Mouse (Mus musculus) kidney, embryonic 14.5 days (tissue): ENCODE measurements around the gene Pml. TPM values are rescaled to one million over a fixed set of nuclear protein-coding genes. Genes with fewer than 3 reads are reported as not detected.

Experiments
- ATAC-seq: fragments of 200-750 bp; cut with Nextera tagmentation; 2 replicates; pipeline ENCODE4 v1.8.0; 2017; ENCODE audit warnings: moderate number of reproducible peaks, mild to moderate bottlenecking, moderate TSS enrichment, moderate library complexity; ENCODE audit not compliant: low FRiP score, low TSS enrichment
- H3K27ac ChIP-seq: fragments of 300-500 bp; sonication (generic); 2 replicates; pipeline ENCODE4 v1.5.1; 2014; ENCODE audit warnings: low read depth, mild to moderate bottlenecking, low read length, moderate library complexity, mixed read lengths
- H3K27me3 ChIP-seq: fragments of 300-500 bp; sonication (generic); 2 replicates; pipeline ENCODE4 v1.6.1; 2014; ENCODE audit warnings: mild to moderate bottlenecking, low read length; ENCODE audit not compliant: control insufficient read depth, insufficient read depth
- H3K36me3 ChIP-seq: fragments of 300-500 bp; sonication (generic); 2 replicates; pipeline ENCODE4 v1.6.1; 2014; ENCODE audit warnings: low read length, mixed read lengths; ENCODE audit not compliant: control insufficient read depth, insufficient read depth
- H3K4me1 ChIP-seq: fragments of 300-500 bp; sonication (generic); 2 replicates; pipeline ENCODE4 v1.6.1; 2014; ENCODE audit warnings: low read length, mixed read lengths; ENCODE audit not compliant: control insufficient read depth, insufficient read depth
- H3K4me2 ChIP-seq: fragments of 300-500 bp; sonication (generic); replicated peaks from 2 replicates; pipeline ENCODE4 v1.6.1; 2014; ENCODE audit warnings: low read depth, mild to moderate bottlenecking, low read length
- H3K4me3 ChIP-seq: fragments of 300-500 bp; sonication (generic); 2 replicates; pipeline ENCODE4 v1.5.1; 2014; ENCODE audit warnings: mild to moderate bottlenecking, low read length
- H3K9ac ChIP-seq: fragments of 300-500 bp; sonication (generic); 2 replicates; pipeline ENCODE4 v1.6.1; 2014; ENCODE audit warnings: low read depth, mild to moderate bottlenecking, low read length, moderate library complexity
- H3K9me3 ChIP-seq: fragments of 300-500 bp; sonication (generic); 2 replicates; pipeline ENCODE4 v1.6.1; 2016; ENCODE audit warnings: low read length; ENCODE audit not compliant: control insufficient read depth
- WGBS: fragments of 180-500 bp; shearing (Covaris S2); extraction: QIAGEN DNeasy Blood & Tissue Kit; methylation state at CpG from one replicate; pipeline ENCODE4 v1.1.7; 2014; 5-methylcytosine and 5-hydroxymethylcytosine counted together
- microRNA-seq: library from miRNA; unstranded; fragments of <30 nt; microRNA quantifications from one replicate; pipeline ENCODE4, GENCODE M21; 2016
- polyA plus RNA-seq: library from polyadenylated mRNA; unstranded; fragments of >200 nt; fragmentation: Nextera tagmentation; extraction: Ambion mirVana; gene quantifications from 2 replicates; pipeline ENCODE4 v1.2.1, GENCODE M21; 2014

Pml gene
- polyA plus RNA-seq, 1 experiment from 2014 or later, result 25.0 TPM

DNA sequence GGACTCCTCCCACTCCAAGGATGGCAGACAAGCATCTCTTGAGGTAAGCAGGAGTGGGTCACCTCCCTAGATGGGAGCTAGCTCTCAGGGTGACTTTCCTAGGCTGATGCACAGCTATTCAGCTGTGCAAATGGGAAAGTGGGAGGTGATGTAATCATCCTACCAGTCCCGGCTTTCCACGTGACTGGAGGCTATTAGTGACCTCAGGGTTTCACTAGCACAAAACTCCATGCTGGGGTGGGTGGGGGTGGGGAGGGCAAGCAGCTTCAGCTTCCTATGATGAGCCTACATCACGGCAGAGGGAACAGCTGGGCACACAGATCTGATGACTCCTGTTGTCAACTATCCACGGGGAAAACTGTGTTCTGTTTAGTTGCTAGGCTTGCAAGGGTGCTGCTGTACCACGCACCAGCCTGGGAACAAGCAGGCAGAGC lies 74.8 kb downstream of the Pml start:
- Histone ChIP-seq H3K4me2 (no peak overlapping the region), H3K9me3 (no peaks in the 10 kb centered on the region), H3K9ac (no peak overlapping the region), H3K36me3 (no peaks in the 10 kb centered on the region), H3K4me1 (peaks cover 6% of the 10 kb centered on the region; the same call in 1 of the 2 replicates), H3K27ac (no peak overlapping the region), H3K27me3 (no peaks in the 10 kb centered on the region), H3K4me3 (no peak overlapping the region)
- peak; percentile 71 for ATAC-seq
- WGBS, result 17% methylated on average over 5 of the region's 5 CpGs

DNA sequence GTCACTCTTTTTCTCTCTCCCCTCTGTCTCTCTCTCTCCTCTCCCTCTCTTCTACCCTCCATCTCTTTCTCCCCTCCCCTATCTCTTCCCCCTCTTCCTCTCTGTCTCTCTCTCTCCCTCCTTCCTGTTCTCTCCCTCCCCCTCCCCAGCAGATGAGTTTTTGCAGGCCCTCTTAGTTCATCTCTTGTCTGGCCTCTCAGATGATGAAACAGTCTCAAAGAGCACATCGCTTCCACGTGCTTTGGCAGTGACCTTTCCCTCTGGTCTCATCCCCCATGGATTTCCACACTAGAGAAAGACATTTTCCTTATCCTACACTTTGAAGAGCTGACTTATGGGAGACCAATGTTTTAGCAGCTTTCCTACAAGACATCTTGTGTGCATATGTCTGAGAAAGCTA lies 76.7 kb downstream of the Pml start:
- Histone ChIP-seq H3K4me2 (no peak overlapping the region), H3K36me3 (no peaks in the 10 kb centered on the region), H3K9me3 (no peaks in the 10 kb centered on the region), H3K27me3 (no peaks in the 10 kb centered on the region), H3K4me1 (peaks cover 6% of the 10 kb centered on the region; the same call in 1 of the 2 replicates), H3K27ac (no peak overlapping the region), H3K4me3 (no peak overlapping the region), H3K9ac (no peak overlapping the region)
- no peak for ATAC-seq
- 72% methylated on average over 2 of the region's 2 CpGs for WGBS

DNA sequence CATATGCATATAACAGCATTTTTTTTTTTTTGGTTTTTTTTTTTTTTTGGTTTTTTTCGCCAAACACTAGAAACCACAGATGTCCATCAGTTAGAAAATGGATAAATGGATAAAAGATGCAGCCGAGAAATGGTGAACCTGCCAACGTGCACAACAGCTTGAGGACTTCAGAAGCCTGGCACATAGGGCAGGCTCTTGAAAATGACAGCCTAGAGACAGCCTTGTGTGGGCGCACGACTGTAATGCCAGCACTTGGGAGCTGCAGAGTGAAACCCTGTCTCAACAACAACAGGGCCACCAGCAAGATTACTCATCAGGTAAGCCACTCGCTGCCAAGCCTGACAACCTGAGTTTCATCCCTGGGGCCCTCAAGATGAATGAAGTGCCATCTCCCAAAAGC lies 80.2 kb downstream of the Pml start:
- 91% methylated on average over 6 of the region's 6 CpGs for WGBS

DNA sequence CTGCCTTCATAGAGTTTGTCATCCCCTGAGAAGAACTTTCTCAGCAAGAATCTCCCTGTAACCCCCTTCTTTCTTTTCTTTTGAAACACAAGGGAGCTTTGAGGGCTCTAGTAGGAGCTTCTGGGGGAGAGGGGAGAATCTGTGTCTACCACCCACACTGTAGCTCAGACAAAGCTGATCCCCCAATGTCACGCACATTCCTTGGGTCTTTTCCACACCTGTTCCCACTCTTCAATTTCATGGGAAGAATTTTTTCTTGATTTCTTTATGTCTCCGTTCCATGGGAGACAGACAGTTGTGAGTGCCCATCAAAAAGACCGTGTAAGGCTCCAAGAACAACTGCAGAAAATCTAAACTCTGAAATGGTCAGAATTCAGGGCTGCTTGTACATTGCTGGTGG lies 80.7 kb downstream of the Pml start:
- H3K4me1 ChIP-seq, result no peaks in the 10 kb centered on the region
- no peak overlapping the region for H3K27ac ChIP-seq
- 78% methylated on average over 3 of the region's 3 CpGs for WGBS
- H3K9ac ChIP-seq, result no peak overlapping the region
- no peaks in the 10 kb centered on the region for H3K36me3 ChIP-seq
- H3K4me3 ChIP-seq, result no peak overlapping the region
- no peak overlapping the region for H3K4me2 ChIP-seq
- H3K9me3 ChIP-seq, result no peaks in the 10 kb centered on the region
- H3K27me3 ChIP-seq, result no peaks in the 10 kb centered on the region
- ATAC-seq, result no peak

More for the DNA sequence above, 80.2 kb downstream of the Pml start:
- ATAC-seq, result no peak
- Histone ChIP-seq H3K27me3 (no peaks in the 10 kb centered on the region), H3K4me3 (no peak overlapping the region), H3K27ac (no peak overlapping the region), H3K9me3 (no peaks in the 10 kb centered on the region), H3K4me1 (no peaks in the 10 kb centered on the region), H3K9ac (no peak overlapping the region), H3K4me2 (no peak overlapping the region), H3K36me3 (no peaks in the 10 kb centered on the region)

Small RNA genes within 50 kb of the gene (microRNA-seq; reads per million reads assigned to microRNA genes)
- not detected for gene Mir6385

Other genes with a start within 250 kb of the Pml start
- 0.47 and 0.87 TPM in 2 replicates for gene Cyp11a1, start 243.4 kb downstream of the Pml start, polyA plus RNA-seq
- 25.7 and 39.2 TPM in 2 replicates for gene Stra6, start 186.0 kb downstream of the Pml start, polyA plus RNA-seq
- gene Ccdc33, start 131.0 kb downstream of the Pml start, polyA plus RNA-seq, result 0.09 and 0.57 TPM in 2 replicates
- gene Islr, start 45.5 kb downstream of the Pml start, polyA plus RNA-seq, result 47.4 and 48.6 TPM in 2 replicates
- gene Islr2, start 45.5 kb downstream of the Pml start, polyA plus RNA-seq, result 0.12 and 0.23 TPM in 2 replicates
- gene Stoml1, start 3.4 kb upstream of the Pml start, polyA plus RNA-seq, result 22.3 and 29.8 TPM in 2 replicates
- 26.0 and 27.0 TPM in 2 replicates for gene Loxl1, start 63.4 kb upstream of the Pml start, polyA plus RNA-seq
- gene Tbc1d21, start 120.7 kb upstream of the Pml start, polyA plus RNA-seq, result not detected in 2 replicates
- 3.0 and 4.0 TPM in 2 replicates for gene Insyn1, start 238.8 kb upstream of the Pml start, polyA plus RNA-seq